Mouse (Mus musculus) myocyte (in vitro differentiated cells): ENCODE measurements around the gene Vmn2r-ps130. TPM values are rescaled to one million over a fixed set of nuclear protein-coding genes. Genes with fewer than 3 reads are reported as not detected.
"Not testable (repeated sequence)": the region's sequence is repeated elsewhere in the genome, so short reads cannot be mapped to it uniquely, and the experiment has no call there.

Experiments used
- H3K27me3 ChIP-seq: one replicate; pipeline ENCODE4 v1.6.1; 2011; ENCODE audit not compliant: control insufficient read depth, insufficient read depth, insufficient read length
- H3K36me3 ChIP-seq: one replicate; pipeline ENCODE4 v1.6.1; 2011; ENCODE audit not compliant: control insufficient read depth, insufficient read depth
- H3K4me2 ChIP-seq: one replicate; pipeline ENCODE4 v1.6.1; 2011; ENCODE audit warnings: low read depth, control low read depth
- H3K4me3 ChIP-seq: one replicate; pipeline ENCODE4 v1.5.1; 2011; ENCODE audit warnings: mild to moderate bottlenecking, control low read depth, moderate library complexity
- H3K79me2 ChIP-seq: one replicate; pipeline ENCODE4 v1.6.1; 2011; ENCODE audit not compliant: control insufficient read depth, insufficient read depth
- H3ac ChIP-seq: one replicate; pipeline ENCODE4 v1.6.1; 2011; ENCODE audit not compliant: control insufficient read depth, insufficient read length
- polyA plus RNA-seq: library from polyadenylated mRNA; unstranded; fragments of >200 nt; fragmentation: generic; extraction: Trizol; gene quantifications from one replicate; pipeline ENCODE4 v1.2.1, GENCODE M21; 2012; ENCODE audit warnings: missing spikeins

Gene Vmn2r-ps130
- polyA plus RNA-seq: not detected

GRCm38 (mm10) chr17:23060866-23061265 is at the start of gene Vmn2r-ps130:
Gene Vmn2r-ps130 (plus strand): TSS chr17:23061166.
- not testable (repeated sequence) for H3ac ChIP-seq, H3K4me3 ChIP-seq, H3K4me2 ChIP-seq, H3K36me3 ChIP-seq, H3K79me2 ChIP-seq, H3K27me3 ChIP-seq

Other genes starting within 250 kb of the Vmn2r-ps130 start
- gene Zfp945, start 194.0 kb upstream of the Vmn2r-ps130 start, polyA plus RNA-seq: 2.9 TPM
- not detected for gene Vmn2r113, start 118.2 kb upstream of the Vmn2r-ps130 start, polyA plus RNA-seq
- gene Zfp40, start 132.1 kb downstream of the Vmn2r-ps130 start, polyA plus RNA-seq: 0.82 TPM